ENCODE assay signal across 8 mouse cellular contexts in genomic region chr8:106211421-106211820, GRCm38 (mm10). TPM values are rescaled to one million over a fixed set of nuclear protein-coding genes. Genes with fewer than 3 reads are reported as not detected.
DNase-seq lines count a peak whose midpoint lies in the region; ATAC-seq and TF ChIP-seq lines count a peak whose summit lies in the region.

No protein-coding gene starts in this region.

- no peak for ATAC-seq in embryonic facial prominence, embryonic 12.5 days (ENCODE audit: insufficient number of reproducible peaks, insufficient read depth, low FRiP score, low TSS enrichment)
- ATAC-seq in intestine, postnatal 0 days: no peak
- ATAC-seq in neural tube, embryonic 12.5 days (ENCODE audit: low FRiP score, low read depth): no peak; the same call in 1 of the 2 replicates

- peak overlapping the region; percentile 73 for H3K4me3 ChIP-seq in liver, adult 2 months (ENCODE audit: insufficient read depth, low read depth, low read length)
- H3K4me3 ChIP-seq in embryonic facial prominence, embryonic 12.5 days: peak overlapping the region; percentile 81
- peak overlapping the region; percentile 82 for H3K4me3 ChIP-seq in intestine, postnatal 0 days (ENCODE audit: low read depth, low read length)
- H3K4me3 ChIP-seq in neural tube, embryonic 12.5 days: peak overlapping the region; percentile 73

- TF ChIP-seq CTCF in liver, adult 2 months (IDR thresholded peaks at IDR 0.05; ENCODE audit: low read depth, low read length): no peak
- no peak for TF ChIP-seq CTCF in intestine, postnatal 0 days (IDR thresholded peaks at IDR 0.05; ENCODE audit: low read depth)

- H3K4me1 ChIP-seq in liver, adult 2 months (ENCODE audit: control insufficient read depth, insufficient read depth, low read length): peaks cover 2% of the 10 kb centered on the region; the same call in 1 of the 2 replicates
- H3K4me1 ChIP-seq in embryonic facial prominence, embryonic 12.5 days: peaks cover 11% of the 10 kb centered on the region; the same call in 1 of the 2 replicates
- H3K4me1 ChIP-seq in intestine, postnatal 0 days (replicated peaks; ENCODE audit: control insufficient read depth, insufficient read depth, low read length): peaks cover 8% of the 10 kb centered on the region; the same call in 1 of the 2 replicates
- H3K4me1 ChIP-seq in neural tube, embryonic 12.5 days: peaks cover 11% of the 10 kb centered on the region

- peaks cover 13% of the 10 kb centered on the region; the same call in 1 of the 2 replicates for H3K36me3 ChIP-seq in liver, adult 2 months (ENCODE audit: control insufficient read depth, insufficient read depth, low read length)
- peaks cover 35% of the 10 kb centered on the region for H3K36me3 ChIP-seq in embryonic facial prominence, embryonic 12.5 days
- peaks cover 20% of the 10 kb centered on the region; the same call in 1 of the 2 replicates for H3K36me3 ChIP-seq in intestine, postnatal 0 days (ENCODE audit: control insufficient read depth, insufficient read depth)
- peaks cover 37% of the 10 kb centered on the region for H3K36me3 ChIP-seq in neural tube, embryonic 12.5 days

- WGBS in liver, adult 2 months: 4% methylated on average over 13 of the region's 13 CpGs
- WGBS in embryonic facial prominence, embryonic 12.5 days: 5% methylated on average over 13 of the region's 13 CpGs
- 2% methylated on average over 13 of the region's 13 CpGs for WGBS in intestine, postnatal 0 days
- WGBS in neural tube, embryonic 12.5 days: 6% methylated on average over 13 of the region's 13 CpGs

- no peaks in the 10 kb centered on the region for H3K27me3 ChIP-seq in liver, adult 2 months (ENCODE audit: control insufficient read depth, insufficient read depth, low read length)
- no peaks in the 10 kb centered on the region for H3K27me3 ChIP-seq in embryonic facial prominence, embryonic 12.5 days
- H3K27me3 ChIP-seq in intestine, postnatal 0 days (replicated peaks; ENCODE audit: control insufficient read depth, insufficient read depth, low read length): no peaks in the 10 kb centered on the region
- no peaks in the 10 kb centered on the region for H3K27me3 ChIP-seq in neural tube, embryonic 12.5 days (replicated peaks)

- H3K4me2 ChIP-seq in embryonic facial prominence, embryonic 12.5 days (replicated peaks): peak overlapping the region; percentile 76
- H3K4me2 ChIP-seq in intestine, postnatal 0 days (replicated peaks; ENCODE audit: low read depth): peak overlapping the region; percentile 81
- peak overlapping the region; percentile 81 for H3K4me2 ChIP-seq in neural tube, embryonic 12.5 days (replicated peaks)

- no peak for TF ChIP-seq POLR2A in liver, adult 2 months (IDR thresholded peaks at IDR 0.05; ENCODE audit: extremely low read depth, insufficient read depth, low read length)

- H3K79me2 ChIP-seq in liver, adult 2 months (ENCODE audit: control insufficient read depth, insufficient read depth, low read length): no peaks in the 10 kb centered on the region; the same call in 1 of the 2 replicates

- peak overlapping the region; percentile 71 for H3K9ac ChIP-seq in liver, adult 2 months (ENCODE audit: low read depth, low read length)
- peak overlapping the region; percentile 79 for H3K9ac ChIP-seq in embryonic facial prominence, embryonic 12.5 days
- peak overlapping the region; percentile 89 for H3K9ac ChIP-seq in intestine, postnatal 0 days (ENCODE audit: low read depth, low read length)
- H3K9ac ChIP-seq in neural tube, embryonic 12.5 days: peak overlapping the region; percentile 84

- no peaks in the 10 kb centered on the region for H3K9me3 ChIP-seq in embryonic facial prominence, embryonic 12.5 days
- H3K9me3 ChIP-seq in intestine, postnatal 0 days (ENCODE audit: control insufficient read depth): no peaks in the 10 kb centered on the region
- H3K9me3 ChIP-seq in neural tube, embryonic 12.5 days: no peaks in the 10 kb centered on the region

- H3K27ac ChIP-seq in liver, adult 2 months (replicated peaks; ENCODE audit: insufficient read depth, low read depth, low read length): peak overlapping the region; percentile 41
- peak overlapping the region; percentile 91 for H3K27ac ChIP-seq in embryonic facial prominence, embryonic 12.5 days
- peak overlapping the region; percentile 95; the same call in 1 of the 2 replicates for H3K27ac ChIP-seq in intestine, postnatal 0 days (ENCODE audit: low read depth, low read length)
- H3K27ac ChIP-seq in neural tube, embryonic 12.5 days: peak overlapping the region; percentile 57

- no peak for DNase-seq in liver, adult 2 months (ENCODE audit: extremely low read depth, low read depth, low spot score)
- DNase-seq in liver: no peak
- DNase-seq in urinary bladder, postnatal 14 days (ENCODE audit: low spot score): no peak
- DNase-seq in adrenal gland, postnatal 4 days (ENCODE audit: low spot score in 2 of 2): no peak
- DNase-seq in cerebellum, postnatal 4 days (ENCODE audit: low spot score in 2 of 2): no peak

RNA-seq across cellular contexts. Expression of gene Prmt7, which starts 0.7 kb away (rescaled TPM):
- total RNA-seq in liver, adult 2 months (2014; rRNA removed): 9.7 and 9.9 TPM in 2 replicates
- 8.8 and 12.0 TPM in 2 replicates for polyA plus RNA-seq in liver, adult 2 months (2012; rRNA removed)
- polyA plus RNA-seq in embryonic facial prominence, embryonic 12.5 days (2016; fragmentation: Nextera tagmentation; extraction: Ambion mirVana): 56.9 and 57.3 TPM in 2 replicates
- polyA plus RNA-seq in intestine, postnatal 0 days (2015; fragmentation: Nextera tagmentation; extraction: Ambion mirVana): 11.7 and 12.2 TPM in 2 replicates
- polyA plus RNA-seq in neural tube, embryonic 12.5 days (2016; fragmentation: Nextera tagmentation; extraction: Ambion mirVana): 59.1 and 60.4 TPM in 2 replicates
- 10 to 100 TPM; 28.2 to 29.8 TPM for total RNA-seq in adrenal gland, postnatal 4 days (2021)

RNA-seq across cellular contexts. Expression of gene Slc7a6os, which starts 0.7 kb away (rescaled TPM):
- total RNA-seq in liver, adult 2 months (2014; rRNA removed): 21.9 and 23.0 TPM in 2 replicates
- polyA plus RNA-seq in liver, adult 2 months (2012; rRNA removed): 8.3 and 11.0 TPM in 2 replicates
- 41.7 and 43.4 TPM in 2 replicates for polyA plus RNA-seq in embryonic facial prominence, embryonic 12.5 days (2016; fragmentation: Nextera tagmentation; extraction: Ambion mirVana)
- polyA plus RNA-seq in intestine, postnatal 0 days (2015; fragmentation: Nextera tagmentation; extraction: Ambion mirVana): 17.0 and 21.0 TPM in 2 replicates
- polyA plus RNA-seq in neural tube, embryonic 12.5 days (2016; fragmentation: Nextera tagmentation; extraction: Ambion mirVana): 44.1 and 46.2 TPM in 2 replicates
- total RNA-seq in adrenal gland, postnatal 4 days (2021): 10 to 100 TPM; 34.1 to 38.0 TPM

RNA-seq across cellular contexts. Expression of gene Slc7a6, which starts 42.8 kb away (rescaled TPM):
- 0.09 and 0.27 TPM in 2 replicates for total RNA-seq in liver, adult 2 months (2014; rRNA removed)
- polyA plus RNA-seq in liver, adult 2 months (2012; rRNA removed): 0.21 and 0.91 TPM in 2 replicates
- 52.8 and 66.5 TPM in 2 replicates for polyA plus RNA-seq in embryonic facial prominence, embryonic 12.5 days (2016; fragmentation: Nextera tagmentation; extraction: Ambion mirVana)
- 18.0 and 18.4 TPM in 2 replicates for polyA plus RNA-seq in intestine, postnatal 0 days (2015; fragmentation: Nextera tagmentation; extraction: Ambion mirVana)
- polyA plus RNA-seq in neural tube, embryonic 12.5 days (2016; fragmentation: Nextera tagmentation; extraction: Ambion mirVana): 71.2 and 73.9 TPM in 2 replicates
- total RNA-seq in adrenal gland, postnatal 4 days (2021): 10 to 100 TPM; 21.0 to 25.3 TPM

Comparison
In these comparisons a context has a peak if more than half of its experiments do, and no peak if none do; other contexts are left out.
1. H3K27ac ChIP-seq: peak in every context shown above with its lines; median percentile 95 in intestine, postnatal 0 days; 91 in embryonic facial prominence, embryonic 12.5 days; 57 in neural tube, embryonic 12.5 days; 41 in liver, adult 2 months.